Mouse (Mus musculus) midbrain, postnatal 0 days (tissue): ENCODE measurements at regions not wholly inside any gene's neighbourhood (a gene's known extent, or its start where the extent isn't known, plus 50 kb on each side); places are given as distances from the start of the nearest gene placed in this dataset.
"Not testable (repeated sequence)": the region's sequence is repeated elsewhere in the genome, so short reads cannot be mapped to it uniquely, and the experiment has no call there.

Experiments used
- ATAC-seq: fragments of 200-750 bp; cut with Nextera tagmentation; 2 replicates; pipeline ENCODE4 v1.8.0; 2017; ENCODE audit warnings: moderate number of reproducible peaks, mild to moderate bottlenecking, moderate TSS enrichment, moderate library complexity; ENCODE audit not compliant: low FRiP score
- DNase-seq: peaks from one replicate; pipeline ENCODE4 v3.0.0-alpha.2; 2015; ENCODE audit warnings: low spot score
- H3K27ac ChIP-seq: fragments of 300-500 bp; sonication (generic); 2 replicates; pipeline ENCODE4 v1.5.1; 2014; ENCODE audit warnings: low read depth, mild to moderate bottlenecking, low read length, mixed read lengths
- H3K27me3 ChIP-seq: fragments of 300-500 bp; sonication (generic); 2 replicates; pipeline ENCODE4 v1.6.1; 2014; ENCODE audit warnings: low read length, control low read depth, mixed read lengths; ENCODE audit not compliant: insufficient read depth
- H3K36me3 ChIP-seq: fragments of 300-500 bp; sonication (generic); 2 replicates; pipeline ENCODE4 v1.6.1; 2014; ENCODE audit warnings: low read length, control low read depth, mixed read lengths; ENCODE audit not compliant: insufficient read depth
- H3K4me1 ChIP-seq: fragments of 300-500 bp; sonication (generic); 2 replicates; pipeline ENCODE4 v1.6.1; 2014; ENCODE audit warnings: mild to moderate bottlenecking, control low read depth, antibody characterized with exemption, low read length, mixed read lengths; ENCODE audit not compliant: insufficient read depth
- H3K4me2 ChIP-seq: fragments of 300-500 bp; sonication (generic); 2 replicates; pipeline ENCODE4 v1.6.1; 2014; ENCODE audit warnings: low read depth, mild to moderate bottlenecking, low read length, mixed read lengths; ENCODE audit not compliant: poor library complexity, severe bottlenecking
- H3K4me3 ChIP-seq: fragments of 300-500 bp; sonication (generic); 2 replicates; pipeline ENCODE4 v1.5.1; 2014; ENCODE audit warnings: low read depth, mild to moderate bottlenecking, low read length, moderate library complexity
- H3K9ac ChIP-seq: fragments of 300-500 bp; sonication (generic); replicated peaks from 2 replicates; pipeline ENCODE4 v1.6.1; 2014; ENCODE audit warnings: mild to moderate bottlenecking, low read length, moderate library complexity, mixed read lengths; ENCODE audit not compliant: poor library complexity, severe bottlenecking
- H3K9me3 ChIP-seq: fragments of 300-500 bp; sonication (generic); 2 replicates; pipeline ENCODE4 v1.6.1; 2016; ENCODE audit warnings: low read length, control low read depth
- CTCF ChIP-seq: IDR thresholded peaks from 2 replicates; pipeline ENCODE4 v1.5.1; 2016; ENCODE audit warnings: antibody characterized with exemption, mild to moderate bottlenecking
- WGBS: fragments of 180-500 bp; shearing (Covaris S2); extraction: QIAGEN DNeasy Blood & Tissue Kit; methylation state at CpG from one replicate; pipeline ENCODE4 v1.1.7; 2014; 5-methylcytosine and 5-hydroxymethylcytosine counted together

- Histone ChIP-seq H3K4me1 (no peaks in the 10 kb centered on the region), H3K4me2 (no peak overlapping the region), H3K9me3 (no peaks in the 10 kb centered on the region), H3K36me3 (no peaks in the 10 kb centered on the region), H3K4me3 (no peak overlapping the region), H3K27ac (no peak overlapping the region), H3K27me3 (no peaks in the 10 kb centered on the region), H3K9ac (no peak overlapping the region)
- ATAC-seq = peak; percentile 34; the same call in 1 of the 2 replicates
- DNase-seq = peak; percentile 37
- no peak for TF ChIP-seq CTCF
- 8% methylated on average over 1 of the region's 1 CpGs for WGBS
These were observed 172.9 kb upstream of the 9130204L05Rik start for GRCm38 (mm10) chr3:91263540-91263939.

- not testable (repeated sequence) for H3K4me2 ChIP-seq, H3K9ac ChIP-seq, ATAC-seq, H3K27me3 ChIP-seq, H3K4me1 ChIP-seq, H3K27ac ChIP-seq, H3K36me3 ChIP-seq, H3K4me3 ChIP-seq, H3K9me3 ChIP-seq
- 79% methylated on average over 2 of the region's 2 CpGs for WGBS
- peak; percentile 59 for DNase-seq
These were observed 164.3 kb upstream of the 9130204L05Rik start for GRCm38 (mm10) chr3:91254926-91255325.

GRCm38 (mm10) chr3:91223157-91223556 is 132.6 kb upstream of the 9130204L05Rik start:
- no peaks in the 10 kb centered on the region for H3K36me3 ChIP-seq
- H3K4me2 ChIP-seq = no peak overlapping the region
- no peak overlapping the region for H3K9ac ChIP-seq
- 0 out of 2 replicates have a peak, but pooled peaks cover 6% of the 10 kb centered on the region for H3K9me3 ChIP-seq
- no peak overlapping the region for H3K4me3 ChIP-seq
- H3K27ac ChIP-seq = no peak overlapping the region
- DNase-seq = peak; percentile 47
- no peak for ATAC-seq
- TF ChIP-seq CTCF = peak; percentile 47
- no peaks in the 10 kb centered on the region for H3K27me3 ChIP-seq
- H3K4me1 ChIP-seq = no peaks in the 10 kb centered on the region
- WGBS = 53% methylated on average over 3 of the region's 3 CpGs

- no peaks in the 10 kb centered on the region for H3K36me3 ChIP-seq
- no peak overlapping the region for H3K4me3 ChIP-seq
- no peak for TF ChIP-seq CTCF
- H3K27me3 ChIP-seq = no peaks in the 10 kb centered on the region
- no peak overlapping the region for H3K27ac ChIP-seq
- no peak for DNase-seq
- no peak for ATAC-seq
- no peak overlapping the region for H3K4me2 ChIP-seq
- no peak overlapping the region for H3K9ac ChIP-seq
- WGBS = 85% methylated on average over 16 of the region's 16 CpGs
- H3K9me3 ChIP-seq = peaks cover 19% of the 10 kb centered on the region; the same call in 1 of the 2 replicates
- H3K4me1 ChIP-seq = no peaks in the 10 kb centered on the region
These were observed 122.7 kb upstream of the 9130204L05Rik start for GRCm38 (mm10) chr3:91213280-91213679.
